Mouse (Mus musculus): ENCODE measurements around the gene Sbf1. TPM values are rescaled to one million over a fixed set of nuclear protein-coding genes. Genes with fewer than 3 reads are reported as not detected.

Sbf1 gene
- polyA plus RNA-seq, 1 experiment = 143 TPM

GRCm38 (mm10) chr15:89277366-89277765 lies 37.7 kb downstream of the Sbf1 start:
- TF ChIP-seq MYOD1 (IDR thresholded peaks at IDR 0.05; ENCODE audit: control insufficient read depth, insufficient read length, low read depth) (no peak), MYOG (IDR thresholded peaks at IDR 0.05; ENCODE audit: control insufficient read depth, extremely low read depth, insufficient read length) (no peak), FOSL1 (IDR thresholded peaks at IDR 0.05; ENCODE audit: insufficient read depth, low read length, poor library complexity, severe bottlenecking) (no peak), MAX (IDR thresholded peaks at IDR 0.05) (no peak), CEBPB (IDR thresholded peaks at IDR 0.05; ENCODE audit: low read depth) (no peak), USF1 (IDR thresholded peaks at IDR 0.05; ENCODE audit: low read depth) (no peak), CTCF (IDR thresholded peaks at IDR 0.05; ENCODE audit: control insufficient read depth, insufficient read depth, insufficient read length) (no peak)
- no peaks in the 10 kb centered on the region for H3K79me2 ChIP-seq (ENCODE audit: control insufficient read depth, insufficient read depth)
- no peak overlapping the region for H3ac ChIP-seq (ENCODE audit: control insufficient read depth, insufficient read length, low read depth)

GRCm38 (mm10) chr15:89275497-89275896 lies 39.6 kb downstream of the Sbf1 start:
- H3K79me3 ChIP-seq (ENCODE audit: low read depth) = no peaks in the 10 kb centered on the region
- H3K36me3 ChIP-seq (ENCODE audit: control insufficient read depth, insufficient read depth) = no peaks in the 10 kb centered on the region

More at GRCm38 (mm10) chr15:89277366-89277765, 37.7 kb downstream of the Sbf1 start:
- Histone ChIP-seq H3K36me3 (ENCODE audit: control insufficient read depth, insufficient read depth) (peaks cover 10% of the 10 kb centered on the region), H3K27me3 (ENCODE audit: control insufficient read depth, insufficient read depth, insufficient read length) (no peaks in the 10 kb centered on the region), H3K79me3 (ENCODE audit: low read depth) (no peaks in the 10 kb centered on the region), H3K4me3 (ENCODE audit: insufficient read depth, poor library complexity, severe bottlenecking) (no peak overlapping the region)

GRCm38 (mm10) chr15:89264485-89264884 lies 50.6 kb downstream of the Sbf1 start:
- no peak for TF ChIP-seq USF1 (IDR thresholded peaks at IDR 0.05; ENCODE audit: low read depth)
- TF ChIP-seq CEBPB (IDR thresholded peaks at IDR 0.05; ENCODE audit: low read depth) = no peak
- TF ChIP-seq CTCF (IDR thresholded peaks at IDR 0.05; ENCODE audit: control insufficient read depth, insufficient read depth, insufficient read length) = no peak
- no peak for TF ChIP-seq MAX (IDR thresholded peaks at IDR 0.05)
- TF ChIP-seq FOSL1 (IDR thresholded peaks at IDR 0.05; ENCODE audit: insufficient read depth, low read length, poor library complexity, severe bottlenecking) = no peak
- no peak for TF ChIP-seq MYOD1 (IDR thresholded peaks at IDR 0.05; ENCODE audit: control insufficient read depth, insufficient read length, low read depth)
- no peak for TF ChIP-seq MYOG (IDR thresholded peaks at IDR 0.05; ENCODE audit: control insufficient read depth, extremely low read depth, insufficient read length)
- no peaks in the 10 kb centered on the region for H3K79me3 ChIP-seq (ENCODE audit: low read depth)
- no peaks in the 10 kb centered on the region for H3K27me3 ChIP-seq (ENCODE audit: control insufficient read depth, insufficient read depth, insufficient read length)
- H3K36me3 ChIP-seq (ENCODE audit: control insufficient read depth, insufficient read depth) = peaks cover 3% of the 10 kb centered on the region
- no peak overlapping the region for H3K4me3 ChIP-seq (ENCODE audit: insufficient read depth, poor library complexity, severe bottlenecking)
- no peaks in the 10 kb centered on the region for H3K79me2 ChIP-seq (ENCODE audit: control insufficient read depth, insufficient read depth)
- H3ac ChIP-seq (ENCODE audit: control insufficient read depth, insufficient read length, low read depth) = no peak overlapping the region

More at GRCm38 (mm10) chr15:89275497-89275896, 39.6 kb downstream of the Sbf1 start:
- H3K79me2 ChIP-seq (ENCODE audit: control insufficient read depth, insufficient read depth) = no peaks in the 10 kb centered on the region
- H3ac ChIP-seq (ENCODE audit: control insufficient read depth, insufficient read length, low read depth) = no peak overlapping the region
- no peak overlapping the region for H3K4me3 ChIP-seq (ENCODE audit: insufficient read depth, poor library complexity, severe bottlenecking)
- H3K27me3 ChIP-seq (ENCODE audit: control insufficient read depth, insufficient read depth, insufficient read length) = no peaks in the 10 kb centered on the region
- TF ChIP-seq MYOG (IDR thresholded peaks at IDR 0.05; ENCODE audit: control insufficient read depth, extremely low read depth, insufficient read length) (no peak), FOSL1 (IDR thresholded peaks at IDR 0.05; ENCODE audit: insufficient read depth, low read length, poor library complexity, severe bottlenecking) (no peak), MAX (IDR thresholded peaks at IDR 0.05) (no peak), USF1 (IDR thresholded peaks at IDR 0.05; ENCODE audit: low read depth) (no peak), CTCF (IDR thresholded peaks at IDR 0.05; ENCODE audit: control insufficient read depth, insufficient read depth, insufficient read length) (no peak), CEBPB (IDR thresholded peaks at IDR 0.05; ENCODE audit: low read depth) (no peak)

- Histone ChIP-seq H3K4me3 (ENCODE audit: insufficient read depth, poor library complexity, severe bottlenecking) (no peak overlapping the region), H3K36me3 (ENCODE audit: control insufficient read depth, insufficient read depth) (peaks cover 3% of the 10 kb centered on the region)
These were observed 56.1 kb downstream of the Sbf1 start for GRCm38 (mm10) chr15:89258997-89259396.

GRCm38 (mm10) chr15:89255330-89255729 lies 59.8 kb downstream of the Sbf1 start:
- Histone ChIP-seq H3K27me3 (ENCODE audit: control insufficient read depth, insufficient read depth, insufficient read length) (no peaks in the 10 kb centered on the region), H3K36me3 (ENCODE audit: control insufficient read depth, insufficient read depth) (no peaks in the 10 kb centered on the region), H3K79me3 (ENCODE audit: low read depth) (no peaks in the 10 kb centered on the region), H3K4me3 (ENCODE audit: insufficient read depth, poor library complexity, severe bottlenecking) (no peak overlapping the region), H3ac (ENCODE audit: control insufficient read depth, insufficient read length, low read depth) (no peak overlapping the region), H3K79me2 (ENCODE audit: control insufficient read depth, insufficient read depth) (no peaks in the 10 kb centered on the region)
- TF ChIP-seq MYOD1 (IDR thresholded peaks at IDR 0.05; ENCODE audit: control insufficient read depth, insufficient read length, low read depth) = no peak
- no peak for TF ChIP-seq FOSL1 (IDR thresholded peaks at IDR 0.05; ENCODE audit: insufficient read depth, low read length, poor library complexity, severe bottlenecking)
- no peak for TF ChIP-seq USF1 (IDR thresholded peaks at IDR 0.05; ENCODE audit: low read depth)
- TF ChIP-seq MYOG (IDR thresholded peaks at IDR 0.05; ENCODE audit: control insufficient read depth, extremely low read depth, insufficient read length) = no peak
- TF ChIP-seq MAX (IDR thresholded peaks at IDR 0.05) = no peak
- TF ChIP-seq CTCF (IDR thresholded peaks at IDR 0.05; ENCODE audit: control insufficient read depth, insufficient read depth, insufficient read length) = no peak
- no peak for TF ChIP-seq CEBPB (IDR thresholded peaks at IDR 0.05; ENCODE audit: low read depth)

More at GRCm38 (mm10) chr15:89258997-89259396, 56.1 kb downstream of the Sbf1 start:
- Histone ChIP-seq H3K27me3 (ENCODE audit: control insufficient read depth, insufficient read depth, insufficient read length) (no peaks in the 10 kb centered on the region), H3ac (ENCODE audit: control insufficient read depth, insufficient read length, low read depth) (no peak overlapping the region), H3K79me2 (ENCODE audit: control insufficient read depth, insufficient read depth) (no peaks in the 10 kb centered on the region), H3K79me3 (ENCODE audit: low read depth) (no peaks in the 10 kb centered on the region)
- TF ChIP-seq CTCF (IDR thresholded peaks at IDR 0.05; ENCODE audit: control insufficient read depth, insufficient read depth, insufficient read length) = no peak
- TF ChIP-seq FOSL1 (IDR thresholded peaks at IDR 0.05; ENCODE audit: insufficient read depth, low read length, poor library complexity, severe bottlenecking) = no peak
- TF ChIP-seq CEBPB (IDR thresholded peaks at IDR 0.05; ENCODE audit: low read depth) = no peak
- no peak for TF ChIP-seq MYOD1 (IDR thresholded peaks at IDR 0.05; ENCODE audit: control insufficient read depth, insufficient read length, low read depth)
- TF ChIP-seq MAX (IDR thresholded peaks at IDR 0.05) = no peak
- no peak for TF ChIP-seq MYOG (IDR thresholded peaks at IDR 0.05; ENCODE audit: control insufficient read depth, extremely low read depth, insufficient read length)
- TF ChIP-seq USF1 (IDR thresholded peaks at IDR 0.05; ENCODE audit: low read depth) = no peak

GRCm38 (mm10) chr15:89249063-89249462 lies 66.0 kb downstream of the Sbf1 start:
- Histone ChIP-seq H3K27me3 (ENCODE audit: control insufficient read depth, insufficient read depth, insufficient read length) (no peaks in the 10 kb centered on the region), H3K4me3 (ENCODE audit: insufficient read depth, poor library complexity, severe bottlenecking) (no peak overlapping the region), H3K36me3 (ENCODE audit: control insufficient read depth, insufficient read depth) (no peaks in the 10 kb centered on the region), H3K79me2 (ENCODE audit: control insufficient read depth, insufficient read depth) (no peaks in the 10 kb centered on the region), H3ac (ENCODE audit: control insufficient read depth, insufficient read length, low read depth) (no peak overlapping the region), H3K79me3 (ENCODE audit: low read depth) (no peaks in the 10 kb centered on the region)
- TF ChIP-seq CTCF (IDR thresholded peaks at IDR 0.05; ENCODE audit: control insufficient read depth, insufficient read depth, insufficient read length) (no peak), MYOG (IDR thresholded peaks at IDR 0.05; ENCODE audit: control insufficient read depth, extremely low read depth, insufficient read length) (no peak), USF1 (IDR thresholded peaks at IDR 0.05; ENCODE audit: low read depth) (no peak)

All from C2C12 (cell line).